Mouse (Mus musculus) liver, postnatal 0 days (tissue): ENCODE data around the gene Ltbp2.

Experiments
- CTCF ChIP-seq: sonication (generic); IDR thresholded peaks from 2 replicates; pipeline ENCODE4 v1.5.1; 2016; ENCODE audit warnings: antibody characterized with exemption, low read depth
- EP300 ChIP-seq: IDR thresholded peaks from 2 replicates; pipeline ENCODE4 v1.6.1; 2016; ENCODE audit warnings: antibody characterized with exemption, low read depth, mild to moderate bottlenecking

DNA sequence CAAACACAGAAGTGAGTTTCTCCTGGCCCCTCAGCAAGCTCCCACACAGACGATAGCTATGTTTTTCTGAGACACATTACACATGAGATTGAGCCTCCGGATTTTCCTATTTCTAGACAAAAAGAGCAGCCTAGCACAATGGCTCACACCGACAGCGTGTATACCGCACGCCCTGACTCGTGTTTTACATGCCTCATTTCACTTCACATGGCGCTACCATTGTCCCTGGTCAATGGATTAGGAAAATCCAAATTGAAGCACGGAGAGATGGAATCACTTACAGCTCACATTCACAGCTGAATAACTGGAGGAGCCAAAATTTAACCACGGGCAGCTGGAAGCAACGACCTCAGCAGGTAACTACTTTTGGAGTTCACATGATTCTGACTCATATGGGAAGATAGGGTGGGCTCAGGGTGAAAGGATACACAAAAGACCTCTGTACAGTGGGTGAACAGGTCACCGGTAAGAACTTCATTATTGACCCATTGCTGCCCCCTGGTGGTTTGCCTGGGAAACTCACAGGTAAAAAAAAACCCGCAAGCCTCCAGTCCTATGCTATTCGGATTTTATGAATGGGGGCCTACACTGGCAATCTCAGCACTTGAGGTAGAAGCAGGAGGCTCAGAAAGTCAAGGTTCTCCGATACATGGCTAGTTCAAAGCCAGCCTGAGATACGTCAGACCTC is 121.2 kb downstream of the Ltbp2 start:
- TF ChIP-seq CTCF, result peak; percentile 77
- TF ChIP-seq EP300, result no peak
